Mouse (Mus musculus) midbrain, embryonic 16.5 days (tissue): ENCODE measurements at regions not wholly inside any gene's neighbourhood (a gene's known extent, or its start where the extent isn't known, plus 50 kb on each side); places are given as distances from the start of the nearest gene placed in this dataset.

Source experiments
- ATAC-seq: fragments of 200-750 bp; cut with Nextera tagmentation; 2 replicates; pipeline ENCODE4 v1.8.0; 2017; ENCODE audit warnings: moderate TSS enrichment
- H3K27ac ChIP-seq: fragments of 300-500 bp; sonication (generic); 2 replicates; pipeline ENCODE4 v1.5.1; 2014; ENCODE audit warnings: mild to moderate bottlenecking, low read length, mixed read lengths
- H3K27me3 ChIP-seq: fragments of 300-500 bp; sonication (generic); 2 replicates; pipeline ENCODE4 v1.6.1; 2014; ENCODE audit warnings: low read depth, low read length, mixed read lengths; ENCODE audit not compliant: control insufficient read depth, insufficient read depth
- H3K36me3 ChIP-seq: fragments of 300-500 bp; sonication (generic); 2 replicates; pipeline ENCODE4 v1.6.1; 2014; ENCODE audit warnings: mild to moderate bottlenecking, low read length, moderate library complexity, mixed read lengths; ENCODE audit not compliant: control insufficient read depth, insufficient read depth
- H3K4me1 ChIP-seq: fragments of 300-500 bp; sonication (generic); 2 replicates; pipeline ENCODE4 v1.6.1; 2014; ENCODE audit warnings: mild to moderate bottlenecking, low read length, mixed read lengths; ENCODE audit not compliant: control insufficient read depth, insufficient read depth
- H3K4me2 ChIP-seq: fragments of 300-500 bp; sonication (generic); 2 replicates; pipeline ENCODE4 v1.6.1; 2014; ENCODE audit warnings: mild to moderate bottlenecking, low read length, mixed read lengths
- H3K4me3 ChIP-seq: fragments of 300-500 bp; sonication (generic); 2 replicates; pipeline ENCODE4 v1.5.1; 2014; ENCODE audit warnings: low read depth, mild to moderate bottlenecking, low read length, moderate library complexity, mixed read lengths
- H3K9ac ChIP-seq: fragments of 300-500 bp; sonication (generic); 2 replicates; pipeline ENCODE4 v1.6.1; 2014; ENCODE audit warnings: low read depth, low read length, mixed read lengths
- H3K9me3 ChIP-seq: fragments of 300-500 bp; sonication (generic); replicated peaks from 2 replicates; pipeline ENCODE4 v1.6.1; 2014; ENCODE audit warnings: mild to moderate bottlenecking, low read length, mixed read lengths; ENCODE audit not compliant: control insufficient read depth, poor library complexity, severe bottlenecking
- WGBS: fragments of 180-500 bp; shearing (Covaris S2); extraction: QIAGEN DNeasy Blood & Tissue Kit; methylation state at CpG from one replicate; pipeline ENCODE4 v1.1.7; 2014; 5-methylcytosine and 5-hydroxymethylcytosine counted together

GRCm38 (mm10) chr12:80022181-80023106, 90.4 kb downstream of the Zfp36l1 start:
- H3K27me3 ChIP-seq = no peaks in the 10 kb centered on the region
- H3K36me3 ChIP-seq = no peaks in the 10 kb centered on the region
- 11% methylated on average over 18 of the region's 18 CpGs for WGBS
- H3K4me2 ChIP-seq = 0 out of 2 replicates have a peak overlapping the region, but pooled peaks have one; percentile 6
- peak; percentile 69 for ATAC-seq
- no peaks in the 10 kb centered on the region for H3K9me3 ChIP-seq
- no peak overlapping the region for H3K9ac ChIP-seq
- no peak overlapping the region for H3K4me3 ChIP-seq
- H3K27ac ChIP-seq = no peak overlapping the region; the same call in 1 of the 2 replicates
- H3K4me1 ChIP-seq = peaks cover 21% of the 10 kb centered on the region

GRCm38 (mm10) chr12:80021030-80021473, 91.8 kb downstream of the Zfp36l1 start:
- Histone ChIP-seq H3K36me3 (no peaks in the 10 kb centered on the region), H3K4me1 (peaks cover 21% of the 10 kb centered on the region), H3K9me3 (no peaks in the 10 kb centered on the region), H3K4me3 (no peak overlapping the region), H3K4me2 (no peak overlapping the region; the same call in 1 of the 2 replicates), H3K27me3 (no peaks in the 10 kb centered on the region), H3K9ac (no peak overlapping the region), H3K27ac (no peak overlapping the region)
- 3% methylated on average over 6 of the region's 6 CpGs for WGBS
- no peak for ATAC-seq

- H3K27ac ChIP-seq = no peak overlapping the region
- H3K4me1 ChIP-seq = peaks cover 26% of the 10 kb centered on the region
- no peak overlapping the region for H3K4me2 ChIP-seq
- no peaks in the 10 kb centered on the region for H3K36me3 ChIP-seq
- WGBS = 89% methylated on average over 8 of the region's 8 CpGs
- no peak for ATAC-seq
- H3K9me3 ChIP-seq = no peaks in the 10 kb centered on the region
- H3K9ac ChIP-seq = no peak overlapping the region
- H3K27me3 ChIP-seq = no peaks in the 10 kb centered on the region
- H3K4me3 ChIP-seq = no peak overlapping the region
These were observed 94.7 kb downstream of the Zfp36l1 start for GRCm38 (mm10) chr12:80018086-80018485.

- no peak overlapping the region for H3K27ac ChIP-seq
- no peaks in the 10 kb centered on the region for H3K36me3 ChIP-seq
- no peaks in the 10 kb centered on the region for H3K9me3 ChIP-seq
- H3K4me1 ChIP-seq = peaks cover 20% of the 10 kb centered on the region
- WGBS = 78% methylated on average over 8 of the region's 8 CpGs
- no peak overlapping the region for H3K4me2 ChIP-seq
- ATAC-seq = no peak
- no peaks in the 10 kb centered on the region for H3K27me3 ChIP-seq
- no peak overlapping the region for H3K9ac ChIP-seq
- H3K4me3 ChIP-seq = no peak overlapping the region
These were observed 95.4 kb downstream of the Zfp36l1 start for GRCm38 (mm10) chr12:80017376-80017929.

- Histone ChIP-seq H3K4me1 (peaks cover 9% of the 10 kb centered on the region), H3K36me3 (no peaks in the 10 kb centered on the region), H3K9me3 (no peaks in the 10 kb centered on the region), H3K27ac (no peak overlapping the region), H3K9ac (no peak overlapping the region), H3K27me3 (no peaks in the 10 kb centered on the region), H3K4me3 (no peak overlapping the region), H3K4me2 (no peak overlapping the region)
- 83% methylated on average over 1 of the region's 1 CpGs for WGBS
- no peak for ATAC-seq
These were observed 96.9 kb downstream of the Zfp36l1 start for GRCm38 (mm10) chr12:80015938-80016337.

- peak overlapping the region; percentile 43 for H3K4me2 ChIP-seq
- no peak overlapping the region for H3K27ac ChIP-seq
- H3K27me3 ChIP-seq = no peaks in the 10 kb centered on the region
- H3K4me3 ChIP-seq = no peak overlapping the region; the same call in 1 of the 2 replicates
- peaks cover 6% of the 10 kb centered on the region for H3K4me1 ChIP-seq
- ATAC-seq = no peak
- no peaks in the 10 kb centered on the region for H3K36me3 ChIP-seq
- 53% methylated on average over 7 of the region's 7 CpGs for WGBS
- no peaks in the 10 kb centered on the region for H3K9me3 ChIP-seq
- H3K9ac ChIP-seq = no peak overlapping the region
These were observed 98.2 kb downstream of the Zfp36l1 start for GRCm38 (mm10) chr12:80014598-80014983.

- no peaks in the 10 kb centered on the region for H3K36me3 ChIP-seq
- H3K27ac ChIP-seq = peak overlapping the region; percentile 67
- H3K9ac ChIP-seq = peak overlapping the region; percentile 33; the same call in 1 of the 2 replicates
- no peaks in the 10 kb centered on the region for H3K9me3 ChIP-seq
- peak; percentile 88 for ATAC-seq
- H3K4me3 ChIP-seq = no peak overlapping the region; the same call in 1 of the 2 replicates
- WGBS = 14% methylated on average over 14 of the region's 14 CpGs
- H3K4me1 ChIP-seq = peaks cover 6% of the 10 kb centered on the region
- no peaks in the 10 kb centered on the region for H3K27me3 ChIP-seq
- peak overlapping the region; percentile 43 for H3K4me2 ChIP-seq
These were observed 98.8 kb downstream of the Zfp36l1 start for GRCm38 (mm10) chr12:80013904-80014597.

- no peaks in the 10 kb centered on the region for H3K9me3 ChIP-seq
- H3K36me3 ChIP-seq = no peaks in the 10 kb centered on the region
- 48% methylated on average over 6 of the region's 6 CpGs for WGBS
- H3K4me2 ChIP-seq = peak overlapping the region; percentile 43
- no peaks in the 10 kb centered on the region for H3K27me3 ChIP-seq
- H3K27ac ChIP-seq = no peak overlapping the region
- ATAC-seq = no peak
- H3K9ac ChIP-seq = no peak overlapping the region
- H3K4me1 ChIP-seq = peaks cover 6% of the 10 kb centered on the region
- H3K4me3 ChIP-seq = no peak overlapping the region
These were observed 99.3 kb downstream of the Zfp36l1 start for GRCm38 (mm10) chr12:80013577-80013903.
